In genomic region chr5:142404307-142404706, GRCm38 (mm10) we compare ENCODE assay signal across 11 mouse cellular contexts. TPM values are rescaled to one million over a fixed set of nuclear protein-coding genes. Genes with fewer than 3 reads are reported as not detected.
DNase-seq lines count a peak whose midpoint lies in the region; ATAC-seq and TF ChIP-seq lines count a peak whose summit lies in the region.
"Had no signal": no experiment of that assay in that cellular context is flagged by ENCODE, and none has a peak within 500 bp of the region (broad histone marks: within the 10 kb centered on the region; RNA-seq: fewer than 3 reads in every experiment).

No protein-coding gene starts in this region.

- TF ChIP-seq POLR2A in thymus, adult 2 months (IDR thresholded peaks at IDR 0.05; ENCODE audit: control insufficient read depth, extremely low read depth, insufficient read depth, low read length, poor library complexity): no peak

- no peak for ATAC-seq in heart, embryonic 13.5 days (ENCODE audit: extremely low read depth, insufficient number of reproducible peaks, low FRiP score, low TSS enrichment)
- no peak for ATAC-seq in liver, embryonic 16.5 days (ENCODE audit: low read depth)
- no peak for ATAC-seq in stomach, postnatal 0 days (ENCODE audit: low FRiP score, low TSS enrichment)
- no peak for ATAC-seq in inflammation-experienced regulatory T-cells, adult 6 months

- H3K4me2 ChIP-seq in heart, embryonic 13.5 days: peak overlapping the region; percentile 93
- 0 out of 2 replicates have a peak overlapping the region, but pooled peaks have one; percentile 0 for H3K4me2 ChIP-seq in liver, embryonic 16.5 days (ENCODE audit: low read depth, low read length)
- H3K4me2 ChIP-seq in stomach, postnatal 0 days (replicated peaks; ENCODE audit: low read depth): peak overlapping the region; percentile 27; the same call in 1 of the 2 replicates

- no peaks in the 10 kb centered on the region for H3K27me3 ChIP-seq in heart, embryonic 13.5 days (replicated peaks)
- H3K27me3 ChIP-seq in thymus, adult 2 months (ENCODE audit: control insufficient read depth, insufficient read depth, low read length): no peaks in the 10 kb centered on the region
- H3K27me3 ChIP-seq in liver, embryonic 16.5 days (ENCODE audit: control insufficient read depth, insufficient read depth, low read depth, low read length): no peaks in the 10 kb centered on the region
- no peaks in the 10 kb centered on the region for H3K27me3 ChIP-seq in stomach, postnatal 0 days (ENCODE audit: control insufficient read depth, insufficient read depth, low read length)

- H3K4me1 ChIP-seq in heart, embryonic 13.5 days: peaks cover 63% of the 10 kb centered on the region
- H3K4me1 ChIP-seq in thymus, adult 2 months (replicated peaks; ENCODE audit: control insufficient read depth, insufficient read depth, low read length): peaks cover 41% of the 10 kb centered on the region
- peaks cover 60% of the 10 kb centered on the region for H3K4me1 ChIP-seq in liver, embryonic 16.5 days (ENCODE audit: control insufficient read depth, low read depth, low read length)
- H3K4me1 ChIP-seq in stomach, postnatal 0 days (replicated peaks; ENCODE audit: control insufficient read depth, insufficient read depth): peaks cover 11% of the 10 kb centered on the region

- DNase-seq in heart, adult 8-10 months (ENCODE audit: low spot score): no peak
- DNase-seq in thymus, adult 2 months: peak; percentile 19
- DNase-seq in thymus, postnatal 10 days (ENCODE audit: low spot score in 2 of 2): no peak
- no peak for DNase-seq in stomach, postnatal 0 days (ENCODE audit: low spot score)
- no peak for DNase-seq in layer of hippocampus, postnatal 25 days (ENCODE audit: extremely low spot score in 1 of 2, low spot score in 1 of 2)
- DNase-seq: adrenal gland, adult 8-10 months; gastrocnemius, postnatal 36 days; layer of hippocampus, postnatal 36 days had no signal

- H3K9me3 ChIP-seq in heart, embryonic 13.5 days: no peaks in the 10 kb centered on the region
- H3K9me3 ChIP-seq in liver, embryonic 16.5 days (replicated peaks; ENCODE audit: control insufficient read depth, low read length): no peaks in the 10 kb centered on the region
- H3K9me3 ChIP-seq in stomach, postnatal 0 days (ENCODE audit: control insufficient read depth, low read length): no peaks in the 10 kb centered on the region

- no peak for TF ChIP-seq CTCF in thymus, adult 2 months (IDR thresholded peaks at IDR 0.05; ENCODE audit: borderline replicate concordance, control insufficient read depth, extremely low read depth, insufficient read depth, low read length, poor library complexity)
- no peak for TF ChIP-seq CTCF in stomach, postnatal 0 days (IDR thresholded peaks at IDR 0.05; ENCODE audit: low read depth)

- peaks cover 25% of the 10 kb centered on the region for H3K36me3 ChIP-seq in heart, embryonic 13.5 days
- H3K36me3 ChIP-seq in thymus, adult 2 months (ENCODE audit: control insufficient read depth, insufficient read depth, low read length): no peaks in the 10 kb centered on the region
- no peaks in the 10 kb centered on the region for H3K36me3 ChIP-seq in liver, embryonic 16.5 days (ENCODE audit: control insufficient read depth, insufficient read depth)
- no peaks in the 10 kb centered on the region for H3K36me3 ChIP-seq in stomach, postnatal 0 days (ENCODE audit: control insufficient read depth, insufficient read depth, low read length)

- peak overlapping the region; percentile 99 for H3K9ac ChIP-seq in heart, embryonic 13.5 days
- no peak overlapping the region for H3K9ac ChIP-seq in liver, embryonic 16.5 days (ENCODE audit: low read depth, low read length)
- 0 out of 2 replicates have a peak overlapping the region, but pooled peaks have one; percentile 27 for H3K9ac ChIP-seq in stomach, postnatal 0 days (ENCODE audit: low read length)

- no peak overlapping the region for H3K4me3 ChIP-seq in heart, embryonic 13.5 days
- no peak overlapping the region for H3K4me3 ChIP-seq in thymus, adult 2 months (ENCODE audit: control insufficient read depth, insufficient read depth, low read length)
- H3K4me3 ChIP-seq in liver, embryonic 16.5 days (ENCODE audit: low read depth, low read length): no peak overlapping the region
- H3K4me3 ChIP-seq in stomach, postnatal 0 days (ENCODE audit: low read depth, low read length): no peak overlapping the region

- no peak for TF ChIP-seq EP300 in stomach, postnatal 0 days (optimal IDR thresholded peaks at IDR 0.05)

- 86% methylated on average over 1 of the region's 1 CpGs for WGBS in heart, embryonic 13.5 days
- WGBS in thymus, adult 2 months: 54% methylated on average over 1 of the region's 1 CpGs
- WGBS in liver, embryonic 16.5 days (ENCODE audit: insufficient replicate concordance): 69% methylated on average over 1 of the region's 1 CpGs
- 61% methylated on average over 1 of the region's 1 CpGs for WGBS in stomach, postnatal 0 days

- H3K27ac ChIP-seq in heart, embryonic 13.5 days (replicated peaks): no peak overlapping the region
- no peak overlapping the region for H3K27ac ChIP-seq in thymus, adult 2 months (ENCODE audit: control insufficient read depth, insufficient read depth, low read length)
- peak overlapping the region; percentile 56 for H3K27ac ChIP-seq in liver, embryonic 16.5 days (ENCODE audit: low read length)
- 0 out of 2 replicates have a peak overlapping the region, but pooled peaks have one; percentile 35 for H3K27ac ChIP-seq in stomach, postnatal 0 days (replicated peaks)

RNA-seq across cellular contexts. Expression of gene Foxk1, which starts 3.0 kb away (rescaled TPM):
- polyA plus RNA-seq in heart, embryonic 13.5 days (2015; fragmentation: Nextera tagmentation; extraction: Ambion mirVana): 3.4 and 4.3 TPM in 2 replicates
- 10 to 100 TPM; 11.8 to 16.0 (median 14.2) TPM for total RNA-seq in heart, adult 8-10 months (2022)
- 27.9 and 33.7 TPM in 2 replicates for polyA plus RNA-seq in thymus, adult 2 months (2012; rRNA removed)
- polyA plus RNA-seq in liver, embryonic 16.5 days (2015; fragmentation: Nextera tagmentation; extraction: Ambion mirVana): 0.85 and 0.97 TPM in 2 replicates
- 3.5 and 3.8 TPM in 2 replicates for polyA plus RNA-seq in stomach, postnatal 0 days (2015; fragmentation: Nextera tagmentation; extraction: Ambion mirVana)
- 10 to 100 TPM; 40.6 to 45.7 TPM for total RNA-seq in layer of hippocampus, postnatal 25 days (2021)
- 10 to 100 TPM in 1 of 3 experiments, 1 to 10 TPM in 2; 6.3 to 10.1 (median 8.5) TPM for polyA plus RNA-seq in inflammation-experienced regulatory T-cells, adult 6 months (2017; shearing (Covaris generic))

RNA-seq across cellular contexts. Expression of gene Ap5z1, which starts 59.4 kb away (rescaled TPM):
- 6.9 and 7.4 TPM in 2 replicates for polyA plus RNA-seq in heart, embryonic 13.5 days (2015; fragmentation: Nextera tagmentation; extraction: Ambion mirVana)
- 1 to 10 TPM; 4.5 to 8.3 (median 7.1) TPM for total RNA-seq in heart, adult 8-10 months (2022)
- 75.2 and 87.1 TPM in 2 replicates for polyA plus RNA-seq in thymus, adult 2 months (2012; rRNA removed)
- 4.6 and 5.2 TPM in 2 replicates for polyA plus RNA-seq in liver, embryonic 16.5 days (2015; fragmentation: Nextera tagmentation; extraction: Ambion mirVana)
- 4.2 and 5.0 TPM in 2 replicates for polyA plus RNA-seq in stomach, postnatal 0 days (2015; fragmentation: Nextera tagmentation; extraction: Ambion mirVana)
- total RNA-seq in layer of hippocampus, postnatal 25 days (2021): 10 to 100 TPM; 18.6 to 24.1 TPM
- 10 to 100 TPM; 16.8 to 19.4 (median 19.1) TPM for polyA plus RNA-seq in inflammation-experienced regulatory T-cells, adult 6 months (2017; shearing (Covaris generic))

Comparison
In these comparisons a context has a peak if more than half of its experiments do, and no peak if none do; other contexts are left out.
1. H3K27ac ChIP-seq: peak in liver, embryonic 16.5 days (single experiment) and stomach, postnatal 0 days (single experiment); none in heart, embryonic 13.5 days (single experiment) and thymus, adult 2 months (single experiment).
2. H3K4me2 ChIP-seq: peak in every context shown above with its lines; median percentile 93 in heart, embryonic 13.5 days; 27 in stomach, postnatal 0 days; 0 in liver, embryonic 16.5 days.